Mouse (Mus musculus) skeletal muscle tissue, adult 2 months (tissue): ENCODE measurements around the gene Eif3i.

Experiments used
- DNase-seq: peaks from one replicate; pipeline ENCODE4 v3.0.0-alpha.2; 2012; ENCODE audit warnings: low read depth, low spot score

Gene Eif3i

DNA sequence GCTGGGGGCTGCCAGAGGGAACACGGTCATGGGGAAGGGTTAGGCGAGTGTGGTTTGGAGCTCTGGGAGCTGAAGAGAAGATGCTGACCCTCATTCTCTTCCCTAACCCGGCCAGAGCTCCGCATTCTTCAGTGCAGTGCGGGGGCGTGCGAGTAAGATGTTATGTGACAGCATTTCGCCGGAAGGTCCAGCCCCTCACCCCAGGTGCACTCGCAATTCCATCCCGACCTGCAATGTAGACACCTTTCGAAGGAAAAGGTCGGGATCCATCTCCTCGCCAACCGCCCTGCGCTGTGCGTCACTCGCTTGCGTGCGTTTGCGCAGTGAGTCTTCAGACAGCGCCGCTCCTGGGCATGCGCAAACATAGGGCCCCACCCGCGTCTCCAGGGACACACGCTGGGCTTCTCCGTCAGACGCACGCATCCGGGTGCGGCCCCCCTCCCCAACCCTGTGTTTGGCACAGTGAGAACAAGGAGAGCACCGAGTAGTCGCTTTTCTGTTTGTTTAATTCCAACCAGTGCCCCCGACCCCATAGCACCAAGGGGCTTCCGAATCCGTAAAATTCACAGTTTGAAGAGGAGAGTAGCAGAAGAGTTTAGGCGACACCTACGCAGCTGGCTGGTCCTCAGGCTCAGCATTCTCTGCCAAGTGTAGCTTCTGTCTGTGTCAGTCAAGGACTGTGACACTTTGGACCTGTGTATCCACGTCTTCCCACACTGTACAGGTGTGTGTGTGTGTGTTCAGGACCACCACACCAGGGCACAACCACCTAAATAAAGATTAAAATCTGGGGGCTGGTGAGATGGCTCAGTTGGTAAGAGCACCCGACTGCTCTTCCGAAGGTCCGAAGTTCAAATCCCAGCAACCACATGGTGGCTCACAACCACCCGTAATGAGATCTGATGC, 18.6 kb upstream of the Eif3i start, which contains the start of gene Iqcc:
TSS of gene Iqcc (minus strand) at position 314 of the 906 bp plus-strand sequence.
- DNase-seq, result peak; percentile 97

DNA sequence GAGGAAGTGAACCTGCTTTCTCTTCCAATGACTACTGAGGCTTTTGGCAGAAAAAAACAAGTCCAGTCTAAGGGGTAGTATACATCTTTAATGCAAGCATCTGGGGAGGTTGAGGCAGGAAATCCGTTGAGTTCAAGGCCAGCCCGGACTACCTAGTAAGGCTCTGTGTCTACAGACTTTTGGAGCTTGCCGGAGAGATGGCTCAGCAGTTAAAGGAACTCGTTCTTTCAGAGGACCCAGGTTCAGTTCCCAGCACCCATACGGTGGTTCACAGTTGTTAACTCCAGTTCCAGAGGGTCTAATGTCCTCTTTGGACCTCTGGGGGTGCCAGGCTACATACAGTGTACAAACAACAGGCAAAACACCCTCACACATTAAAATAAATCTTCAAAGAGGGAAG, 17.6 kb upstream of the Eif3i start:
- no peak for DNase-seq

DNA sequence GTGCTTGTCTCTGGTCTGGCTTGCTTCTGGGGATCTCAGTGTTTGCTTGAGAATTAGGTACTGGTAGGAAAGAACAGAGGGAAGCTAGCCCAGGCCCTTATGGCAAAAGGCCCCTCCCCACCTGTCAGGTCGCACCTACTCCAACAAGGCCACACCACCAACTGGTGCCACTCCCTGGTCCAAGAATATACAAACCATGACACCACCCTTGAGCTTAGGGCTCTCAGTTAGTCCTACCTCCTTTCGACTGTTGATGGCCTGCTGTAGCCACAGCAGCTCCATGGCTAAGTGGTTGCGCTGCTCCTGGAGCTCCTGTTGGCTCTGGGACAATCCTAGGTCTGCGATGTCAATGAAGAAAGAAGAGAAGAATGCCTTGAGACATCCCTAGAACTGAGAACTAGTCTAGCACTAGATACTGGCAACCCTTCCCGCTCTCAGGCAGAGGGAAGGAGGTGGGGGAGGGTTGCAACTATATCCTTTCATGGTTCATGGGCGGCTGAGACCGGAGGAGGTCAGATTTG, 16.7 kb upstream of the Eif3i start:
- no peak for DNase-seq

DNA sequence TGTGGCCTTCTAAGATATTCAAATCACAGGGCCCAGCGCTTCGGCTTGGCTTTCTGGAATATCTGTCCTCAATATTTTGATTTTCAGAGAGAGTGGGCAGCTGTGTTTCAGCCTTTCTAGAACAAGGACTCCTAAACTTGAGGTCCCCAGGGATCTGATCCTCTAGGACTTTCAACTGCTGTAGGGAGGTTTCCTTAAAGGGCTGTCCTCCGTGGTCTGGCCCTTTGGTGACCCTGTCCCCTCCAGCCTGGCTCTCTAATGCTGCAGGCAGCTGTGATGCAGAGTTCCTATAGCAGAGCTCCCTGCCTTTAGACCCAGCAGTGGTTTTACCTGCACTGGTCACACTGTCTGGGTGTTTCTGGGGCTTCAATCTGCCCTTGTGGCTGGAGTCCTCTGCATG, 16.2 kb upstream of the Eif3i start:
- no peak for DNase-seq

DNA sequence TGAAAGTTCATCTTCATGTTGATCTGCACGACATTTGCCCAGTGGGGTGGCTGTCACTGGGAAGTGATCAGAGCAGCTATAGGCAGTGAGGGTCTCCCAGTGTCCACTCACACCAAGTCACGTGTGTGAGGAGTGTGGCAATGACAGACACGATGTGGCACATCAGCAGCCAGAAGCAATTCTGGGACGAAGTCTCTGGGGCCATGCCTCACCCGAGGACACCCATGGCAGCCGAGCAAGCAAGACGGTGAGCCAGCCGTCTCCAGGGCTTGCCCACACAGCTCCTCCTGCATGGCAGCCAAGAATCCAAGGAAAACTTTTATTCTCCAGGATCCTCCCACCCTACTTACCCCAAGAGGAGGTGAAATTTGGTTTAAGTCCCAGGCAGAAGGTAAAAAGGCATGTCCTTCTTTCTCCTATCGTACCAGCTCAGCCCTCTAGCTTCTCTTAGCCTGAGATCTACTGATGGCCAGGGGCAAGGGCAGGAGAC, 15.4 kb upstream of the Eif3i start:
- no peak for DNase-seq

DNA sequence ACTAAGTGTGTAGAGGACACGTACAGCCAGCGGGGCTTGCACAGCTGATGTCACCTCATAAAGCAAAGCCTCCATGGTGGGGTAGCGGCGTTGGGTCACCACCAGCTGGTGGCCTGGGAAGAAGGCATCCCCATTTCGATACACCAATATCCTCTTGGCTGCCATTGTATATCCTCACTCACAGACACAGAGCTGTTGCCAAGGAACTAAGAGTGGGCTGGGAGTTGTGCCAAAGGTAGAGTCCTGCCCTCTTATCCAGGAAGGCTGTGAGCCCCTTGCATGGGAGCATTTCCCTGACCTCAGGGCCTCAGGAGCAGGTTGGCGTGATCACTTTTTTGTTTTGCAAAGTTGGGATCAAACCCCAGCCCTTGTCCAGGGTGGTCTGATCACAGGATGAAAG, 13.6 kb upstream of the Eif3i start, which contains the start of gene Dcdc2b:
TSS of gene Dcdc2b (minus strand) at position 165 of the 400 bp plus-strand sequence.
- no peak for DNase-seq

DNA sequence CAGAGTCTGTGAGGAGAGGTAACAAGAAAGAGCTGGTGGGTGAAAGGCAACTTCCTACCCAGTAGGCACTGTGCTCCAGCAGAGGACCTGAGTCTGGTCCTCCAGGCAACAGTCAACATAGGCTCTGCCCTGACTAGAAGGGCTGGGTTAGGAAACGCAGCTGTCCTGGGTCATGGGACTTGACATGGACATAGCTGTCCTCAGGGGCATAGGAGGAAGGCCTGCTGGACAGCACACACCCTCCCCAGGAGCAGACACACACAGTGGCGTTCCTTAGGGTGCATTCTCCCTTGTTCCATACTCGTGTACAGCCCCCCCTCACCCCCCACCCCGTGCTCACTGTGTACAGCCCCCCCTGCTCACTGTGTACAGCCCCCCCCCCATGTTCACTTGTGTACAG, 10.0 kb upstream of the Eif3i start:
- DNase-seq, result no peak

DNA sequence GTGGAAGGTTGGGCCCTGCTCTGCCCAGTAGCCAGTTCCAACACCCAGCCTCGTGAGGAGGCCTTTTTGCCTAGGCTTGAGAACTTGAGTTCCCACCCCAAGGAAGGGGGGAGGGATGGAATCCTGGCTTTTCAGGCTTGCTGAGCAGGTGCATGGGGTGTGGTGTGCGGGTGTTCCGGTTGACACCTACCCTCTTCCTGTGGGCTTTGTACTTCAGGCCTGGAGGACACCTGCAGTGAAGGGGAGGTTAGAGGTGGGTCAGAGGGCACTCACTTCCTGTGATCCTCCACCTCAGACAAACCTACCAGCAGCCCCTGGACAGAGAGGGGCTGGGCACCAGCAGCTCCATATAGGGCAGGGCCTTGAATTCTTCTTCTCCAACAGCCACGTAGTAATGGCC, 9.6 kb upstream of the Eif3i start:
- DNase-seq, result no peak

DNA sequence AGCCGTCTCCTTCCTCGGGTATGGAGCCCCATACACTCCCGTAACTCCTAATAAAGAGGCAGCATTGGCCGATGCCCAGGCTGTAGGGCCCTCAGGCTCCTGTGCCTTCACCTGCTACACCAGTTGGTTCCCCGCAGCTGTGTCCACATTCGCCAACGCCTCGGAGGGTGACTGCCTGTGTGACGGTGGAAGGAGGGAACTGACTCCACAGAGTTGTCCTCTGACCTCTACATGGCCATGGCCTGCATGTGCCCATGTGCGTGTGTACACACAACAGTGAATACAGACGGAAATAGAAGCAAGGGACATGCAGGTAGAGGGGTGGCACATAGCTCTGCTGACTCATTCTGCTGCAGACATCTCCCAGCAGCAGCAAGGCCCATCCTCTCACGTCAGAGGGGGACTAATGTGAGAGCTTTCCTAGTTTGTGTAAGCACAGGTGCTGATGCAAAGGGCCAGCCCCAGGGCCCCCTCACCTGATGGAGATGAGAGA, 8.7 kb upstream of the Eif3i start:
- no peak for DNase-seq

DNA sequence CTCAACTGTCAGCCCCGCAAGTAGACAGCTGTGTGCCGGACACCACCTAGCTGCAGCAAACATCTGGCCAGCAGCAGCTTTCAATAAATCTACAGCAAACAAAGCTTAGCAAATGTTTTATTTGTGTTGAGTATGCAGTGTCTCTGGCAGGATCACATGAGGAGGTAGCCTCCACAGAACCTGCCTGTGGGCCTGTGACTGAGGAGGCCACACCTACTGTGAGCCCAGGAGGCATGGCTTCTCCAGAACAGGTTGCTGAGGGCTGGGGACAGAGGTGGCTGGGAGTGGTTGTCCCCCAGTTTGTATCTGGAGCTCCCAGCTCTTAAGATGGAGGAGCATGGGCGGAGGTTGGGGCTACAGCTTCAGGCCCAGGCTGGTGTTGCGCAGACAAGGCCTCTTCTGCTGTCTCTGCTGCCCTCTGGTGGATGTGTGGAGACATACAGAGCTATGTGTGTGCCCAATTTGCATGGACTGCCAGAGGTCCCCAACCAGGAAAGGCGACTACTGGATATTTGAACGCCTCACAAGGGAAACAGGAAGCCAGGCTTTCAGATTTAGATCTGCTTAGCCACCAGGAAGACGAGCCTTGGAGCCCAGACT, 8.1 kb upstream of the Eif3i start:
- DNase-seq, result peak; percentile 83

DNA sequence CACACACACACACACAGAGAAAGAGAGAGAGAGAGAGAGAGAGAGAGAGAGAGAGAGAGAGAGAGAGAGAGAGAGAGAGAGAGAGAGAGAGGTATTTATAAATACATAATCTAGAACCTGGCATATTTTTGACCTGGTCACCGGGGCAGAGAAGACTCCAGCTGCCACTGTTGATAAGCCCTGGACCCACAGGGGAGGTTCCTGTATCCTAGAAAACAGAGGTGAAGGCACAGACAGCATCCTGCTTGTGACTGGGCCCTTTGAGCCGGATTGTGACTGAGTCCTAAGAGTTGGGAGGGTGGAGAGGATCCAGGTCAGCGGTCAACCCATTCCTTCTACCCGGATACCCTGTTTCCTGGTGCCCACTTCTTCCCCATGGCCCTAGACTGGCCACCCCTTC, 11.6 kb downstream of the Eif3i start:
- DNase-seq, result no peak

DNA sequence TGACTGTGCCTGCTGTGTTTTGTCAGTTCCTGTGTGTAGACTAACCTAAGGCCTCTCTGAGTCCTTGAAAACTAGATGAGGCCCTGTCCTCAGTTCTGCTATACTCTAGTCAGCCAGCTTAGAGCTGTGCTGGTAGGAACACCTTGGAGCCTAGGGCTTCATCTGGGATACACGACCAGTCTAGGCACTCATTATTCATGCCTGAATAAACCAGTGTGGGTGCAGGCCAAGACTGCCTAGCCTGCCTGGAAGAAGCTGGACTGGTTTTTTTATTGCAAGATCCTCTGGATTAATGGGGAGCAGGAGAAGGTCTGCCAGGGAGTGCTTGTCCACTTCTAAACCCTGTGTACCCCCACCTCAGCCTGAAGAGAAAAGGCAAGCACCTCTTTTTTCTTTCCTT, 13.5 kb downstream of the Eif3i start:
- DNase-seq, result no peak

DNA sequence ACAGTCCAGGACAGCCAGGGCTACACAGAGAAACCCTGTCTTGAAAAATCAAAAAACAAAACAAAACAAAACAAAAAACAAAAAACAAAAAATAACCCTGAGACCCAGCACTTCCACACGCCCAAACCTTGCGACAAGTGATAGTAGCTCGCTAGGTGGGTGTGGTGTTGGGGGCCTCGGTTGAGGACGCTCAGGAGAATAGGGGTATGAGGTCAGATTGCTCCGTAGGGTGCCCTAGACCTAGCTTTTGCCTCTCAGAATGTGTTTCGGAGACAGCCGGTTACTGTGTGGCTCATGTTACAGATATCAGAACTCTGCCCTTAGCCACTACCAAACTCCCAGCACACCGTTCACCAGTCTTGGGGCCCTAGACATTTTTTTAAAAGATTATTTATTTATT, 14.7 kb downstream of the Eif3i start:
- no peak for DNase-seq

DNA sequence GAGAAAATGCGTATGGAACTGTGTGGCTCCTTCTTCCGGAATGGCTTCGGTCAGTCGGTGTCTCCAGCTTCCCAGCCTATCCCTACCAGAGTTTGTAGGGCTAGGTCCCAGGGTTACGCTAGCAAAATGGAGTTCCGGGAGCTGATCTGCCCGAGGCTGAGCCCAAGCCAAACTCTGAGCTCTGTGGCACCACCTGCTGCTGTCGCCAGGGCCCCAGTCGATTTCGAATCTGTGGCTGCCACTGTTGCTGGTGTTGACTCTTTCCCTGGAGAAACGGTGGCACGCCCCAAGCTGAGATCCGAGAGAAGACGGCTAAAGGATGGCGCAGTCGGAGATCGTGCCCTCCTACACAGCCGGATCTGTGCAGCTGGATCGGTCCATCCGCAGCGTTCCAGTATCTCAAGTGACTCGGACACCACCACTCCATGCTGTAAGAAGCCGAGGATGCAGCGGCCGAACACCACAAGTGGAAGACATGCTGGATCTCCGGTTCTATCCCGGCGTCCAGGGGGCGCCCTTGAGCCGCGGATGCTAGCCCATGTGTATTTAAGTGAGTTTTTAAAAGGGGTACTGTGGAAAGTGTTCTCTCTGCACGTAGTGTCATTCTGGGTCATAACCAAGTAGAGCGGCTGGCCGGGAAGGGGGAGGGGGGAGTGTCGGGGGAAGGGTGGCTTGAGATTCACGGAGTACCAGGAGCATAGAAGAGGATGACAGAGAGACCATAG, 15.4 kb downstream of the Eif3i start:
- DNase-seq, result peak; percentile 60

DNA sequence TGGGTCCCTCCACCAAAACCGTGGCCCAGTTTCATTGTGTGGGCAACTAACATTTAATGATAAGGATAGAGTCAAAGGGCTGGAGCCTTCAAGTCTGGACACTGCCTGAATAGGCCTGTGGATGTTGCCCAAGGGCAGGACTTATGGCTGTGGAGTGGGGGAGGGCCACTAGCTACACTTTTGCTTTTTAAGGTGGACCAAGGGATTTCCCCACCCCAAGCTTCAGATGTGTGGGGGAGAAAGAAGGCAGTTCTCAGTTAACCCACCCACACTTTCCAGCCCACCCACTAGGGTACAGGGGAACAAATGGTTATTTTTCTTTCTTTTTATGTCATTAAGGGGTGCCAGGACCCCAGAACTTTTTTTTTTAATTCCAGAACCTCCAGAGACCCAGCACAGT, 16.1 kb downstream of the Eif3i start:
- DNase-seq, result no peak

DNA sequence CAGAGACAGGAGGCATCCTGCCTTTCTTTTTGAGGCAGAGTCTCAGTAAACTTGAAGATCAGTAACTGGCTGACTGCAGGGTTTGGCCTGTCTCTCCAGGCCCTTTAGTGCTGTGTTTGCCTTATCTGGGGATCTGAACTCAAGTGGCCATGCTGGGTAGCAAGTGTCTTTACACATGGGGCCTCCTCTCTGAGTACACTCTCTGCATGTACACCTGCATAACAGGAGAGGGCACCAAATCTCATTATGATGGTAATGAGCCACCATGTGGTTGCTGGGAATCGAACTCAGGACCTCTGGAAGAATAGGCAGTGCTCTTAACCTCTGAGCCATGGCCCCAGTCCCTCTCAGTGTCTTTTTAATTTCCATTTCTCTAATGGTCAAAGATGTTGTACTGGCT, 18.2 kb downstream of the Eif3i start:
- no peak for DNase-seq

DNA sequence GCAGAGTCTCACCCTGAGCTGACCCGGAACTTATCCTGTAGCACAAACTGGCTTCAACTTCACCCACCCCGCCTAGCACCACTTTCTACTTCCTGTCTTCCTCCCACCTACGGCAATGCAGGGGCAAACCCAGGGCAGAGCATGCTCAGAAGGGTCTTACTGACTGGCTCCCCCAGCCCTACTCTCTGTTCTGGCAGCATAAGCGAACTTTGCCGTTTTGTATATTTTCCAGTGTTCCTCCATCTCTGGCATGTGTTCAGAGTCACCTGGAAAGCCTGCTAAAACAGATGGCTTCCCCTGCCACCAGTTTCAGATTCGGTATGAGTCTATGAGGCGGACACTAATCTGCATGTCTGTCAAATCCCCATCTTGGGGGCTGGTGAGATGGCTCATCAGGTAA, 20.1 kb downstream of the Eif3i start:
- DNase-seq, result no peak

DNA sequence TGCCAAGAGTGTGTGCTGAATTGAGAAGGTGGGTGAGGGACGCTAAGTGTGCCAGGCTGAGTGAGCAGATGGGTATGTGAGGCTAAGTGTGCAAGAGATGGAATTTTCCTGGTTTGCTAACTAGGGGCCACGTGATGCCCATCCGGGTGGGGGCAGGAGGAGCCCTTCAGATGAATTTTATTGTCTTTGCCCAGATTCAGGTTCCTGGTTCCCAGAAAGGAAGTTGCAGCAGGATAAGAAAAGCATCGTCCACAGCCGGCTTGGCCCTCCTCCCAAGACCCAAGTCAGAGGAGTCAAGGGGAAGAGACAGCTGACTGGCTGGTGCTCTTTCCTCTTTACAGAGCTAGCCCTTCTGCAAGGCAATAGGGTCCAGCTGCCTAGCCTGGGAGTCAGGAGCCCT, 22.0 kb downstream of the Eif3i start, which contains the start of gene Fam167b:
TSS of gene Fam167b (minus strand) at position 84 of the 400 bp plus-strand sequence.
- DNase-seq, result no peak

DNA sequence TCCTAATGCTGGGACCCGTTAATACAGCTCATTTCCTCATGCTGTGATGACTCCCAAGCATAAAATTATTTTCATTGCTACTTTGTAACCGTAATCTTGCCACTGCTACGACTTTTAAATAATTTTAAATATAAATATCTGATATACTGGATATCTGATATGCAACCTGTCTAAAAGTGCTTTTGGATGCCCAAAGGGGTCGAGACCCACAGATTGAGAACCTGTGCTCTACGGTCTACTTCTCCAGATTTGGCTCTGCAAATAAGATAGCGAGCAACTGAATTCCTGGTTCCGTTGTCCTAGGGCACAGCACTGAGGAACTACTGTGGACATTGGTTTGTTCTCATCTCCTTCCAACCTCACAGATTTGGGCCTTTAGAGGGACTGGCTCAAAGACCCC, 22.8 kb downstream of the Eif3i start:
- DNase-seq, result no peak

DNA sequence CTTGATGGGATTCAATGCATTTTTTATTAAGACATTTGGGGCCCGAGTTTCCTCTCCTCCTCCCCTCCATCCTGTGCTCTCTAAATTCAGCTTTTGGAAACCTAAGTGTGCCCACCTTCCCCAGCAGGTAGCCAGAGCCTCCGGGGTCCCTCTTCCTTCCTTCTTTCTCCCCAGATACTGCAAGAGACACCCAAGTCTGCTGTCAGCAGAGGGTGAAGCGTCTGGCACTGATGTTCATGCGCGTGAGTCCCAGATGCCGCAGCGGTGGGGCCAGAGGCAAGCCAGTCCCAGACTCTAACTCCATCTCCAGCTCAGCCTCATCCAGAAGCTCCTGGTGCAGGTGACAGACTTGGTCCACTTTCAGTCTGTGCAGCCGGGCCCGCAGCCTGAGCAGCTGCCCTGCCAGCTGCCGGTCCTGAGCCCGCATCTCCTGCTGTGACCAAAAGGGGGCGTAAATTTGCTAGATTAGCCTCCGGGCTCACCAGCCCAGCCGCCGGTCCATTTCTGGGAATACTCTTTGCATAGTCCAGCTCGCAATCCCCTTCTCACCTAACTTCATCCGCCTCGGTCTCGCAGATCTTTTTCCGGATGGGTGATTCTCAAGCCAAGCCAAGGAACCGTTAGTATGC, 23.5 kb downstream of the Eif3i start:
- peak; percentile 35 for DNase-seq

DNA sequence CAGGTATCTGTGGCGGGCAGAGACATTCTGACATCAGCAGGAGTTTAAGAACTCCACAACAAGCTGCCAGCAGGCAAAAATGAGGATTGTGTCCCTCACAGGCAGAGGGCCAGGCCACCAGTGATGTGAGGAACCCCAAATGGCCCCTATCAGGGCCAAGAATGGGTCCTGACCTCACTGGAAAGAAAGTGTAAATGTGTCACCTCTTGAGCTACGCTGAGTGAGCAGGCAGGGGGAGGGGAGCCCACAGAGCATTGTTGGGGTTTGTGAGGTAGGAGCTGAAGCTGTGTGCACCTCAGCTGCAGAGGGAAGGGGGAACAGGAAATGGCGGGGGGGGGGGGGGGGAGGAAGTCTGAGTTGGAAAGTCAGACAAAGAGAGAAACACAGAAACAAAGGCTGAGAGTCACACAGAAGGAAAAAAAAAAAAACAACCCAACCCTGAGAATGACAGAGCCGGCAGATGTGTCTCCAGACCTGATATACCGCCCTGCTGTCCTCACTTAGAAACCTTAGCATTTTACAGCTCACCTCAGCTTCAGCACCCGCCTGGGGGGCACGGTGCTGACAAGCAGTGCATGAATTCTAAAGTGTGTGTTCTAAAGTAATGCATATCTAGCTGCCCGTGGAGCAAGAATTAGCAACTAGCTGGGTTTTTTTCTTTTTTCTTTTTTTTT, 25.1 kb downstream of the Eif3i start:
- DNase-seq, result no peak
